Mouse (Mus musculus) MEL (cell line): ENCODE results near the gene Gm44805. TPM values are rescaled to one million over a fixed set of nuclear protein-coding genes. Genes with fewer than 3 reads are reported as not detected.

Experiments
- DNase-seq: peaks from one replicate; pipeline ENCODE4 v3.0.0; 2011; ENCODE audit warnings: low read depth, low spot score
- H3K27ac ChIP-seq: 2 replicates; pipeline ENCODE4 v1.5.1; 2012; ENCODE audit warnings: low read depth, mild to moderate bottlenecking, control low read depth, low read length, moderate library complexity; ENCODE audit not compliant: control insufficient read depth
- H3K27me3 ChIP-seq, 2 experiments: fragments of 150-350 bp in 1 of 2; sonication (generic) in 1 of 2; 2 replicates each; pipeline ENCODE4 v1.6.1; 2012; ENCODE audit warnings: low read length in 2 of 2, mild to moderate bottlenecking in 2 of 2, improper control_type of control experiment in 1 of 2, moderate library complexity in 1 of 2; ENCODE audit not compliant: insufficient read depth in 2 of 2, control insufficient read depth in 1 of 2
- H3K36me3 ChIP-seq, 2 experiments: 2 replicates each; pipeline ENCODE4 v1.6.1; 2012 to 2014; ENCODE audit warnings: low read length in 2 of 2, improper control_type of control experiment in 1 of 2, inconsistent platforms in 1 of 2, mild to moderate bottlenecking in 1 of 2; ENCODE audit not compliant: insufficient read depth in 2 of 2, control insufficient read depth in 1 of 2
- H3K4me1 ChIP-seq, 2 experiments: fragments of 150-350 bp in 1 of 2; sonication (generic) in 1 of 2; 2 replicates each; pipeline ENCODE4 v1.6.1; 2012; ENCODE audit warnings: low read length in 2 of 2, improper control_type of control experiment in 1 of 2, mild to moderate bottlenecking in 1 of 2; ENCODE audit not compliant: insufficient read depth in 2 of 2, control insufficient read depth in 1 of 2
- H3K4me3 ChIP-seq, 2 experiments: fragments of 150-350 bp in 1 of 2; sonication (generic) in 1 of 2; 2 replicates each; pipeline ENCODE4 v1.5.1; 2012; ENCODE audit warnings: low read depth in 2 of 2, low read length in 2 of 2, mild to moderate bottlenecking in 2 of 2, moderate library complexity in 2 of 2, control low read depth in 1 of 2, improper control_type of control experiment in 1 of 2; ENCODE audit not compliant: control insufficient read depth in 1 of 2, insufficient read depth in 1 of 2
- H3K79me2 ChIP-seq: 2 replicates; pipeline ENCODE4 v1.6.1; 2012; ENCODE audit warnings: mild to moderate bottlenecking, low read length, moderate library complexity; ENCODE audit not compliant: control insufficient read depth, poor library complexity, insufficient read depth
- H3K9ac ChIP-seq: 2 replicates; pipeline ENCODE4 v1.6.1; 2012; ENCODE audit warnings: low read depth, mild to moderate bottlenecking, control low read depth, low read length, moderate library complexity; ENCODE audit not compliant: control insufficient read depth, poor library complexity, severe bottlenecking
- H3K9me3 ChIP-seq: fragments of 150-350 bp; sonication (generic); replicated peaks from 2 replicates; pipeline ENCODE4 v1.6.1; 2012; ENCODE audit warnings: mild to moderate bottlenecking, low read length, improper control_type of control experiment, moderate library complexity; ENCODE audit not compliant: insufficient read depth
- BHLHE40 ChIP-seq: IDR thresholded peaks from 2 replicates; pipeline ENCODE4 v1.6.1; 2012; ENCODE audit warnings: low read depth, mild to moderate bottlenecking, inconsistent platforms, low read length, improper control_type of control experiment, borderline replicate concordance
- CHD2 ChIP-seq: IDR thresholded peaks from 2 replicates; pipeline ENCODE4 v1.6.1; 2011; ENCODE audit warnings: low read length, improper control_type of control experiment
- ELF1 ChIP-seq: IDR thresholded peaks from 2 replicates; pipeline ENCODE4 v1.6.1; 2014; ENCODE audit warnings: low read depth, mild to moderate bottlenecking, inconsistent platforms, low read length, improper control_type of control experiment, moderate library complexity
- EP300 ChIP-seq, 2 experiments: IDR thresholded peaks; 2 replicates each; pipeline ENCODE4 v1.6.1; 2011; ENCODE audit warnings: improper control_type of control experiment in 2 of 2, low read length in 2 of 2, low read depth in 1 of 2, mild to moderate bottlenecking in 1 of 2
- GABPA ChIP-seq: IDR thresholded peaks from 2 replicates; pipeline ENCODE4 v1.6.1; 2012; ENCODE audit warnings: low read depth, mild to moderate bottlenecking, inconsistent platforms, low read length, improper control_type of control experiment, moderate library complexity
- HCFC1 ChIP-seq: IDR thresholded peaks from 2 replicates; pipeline ENCODE4 v1.6.1; 2012; ENCODE audit warnings: low read depth, mild to moderate bottlenecking, inconsistent platforms, low read length, improper control_type of control experiment, moderate library complexity
- JUND ChIP-seq: IDR thresholded peaks from 2 replicates; pipeline ENCODE4 v1.6.1; 2011; ENCODE audit warnings: low read depth, mild to moderate bottlenecking, improper control_type of control experiment, low read length
- KAT2A ChIP-seq: conservative IDR thresholded peaks from 2 replicates; pipeline ENCODE4 v1.6.1; 2012; ENCODE audit warnings: low read depth, low read length, improper control_type of control experiment, inconsistent platforms
- MAFK ChIP-seq: IDR thresholded peaks from 2 replicates; pipeline ENCODE4 v1.6.1; 2011; ENCODE audit warnings: low read depth, mild to moderate bottlenecking, low read length, improper control_type of control experiment, borderline replicate concordance
- MAZ ChIP-seq: IDR thresholded peaks from 2 replicates; pipeline ENCODE4 v1.6.1; 2012; ENCODE audit warnings: low read depth, mild to moderate bottlenecking, inconsistent platforms, low read length, improper control_type of control experiment
- MXI1 ChIP-seq: IDR thresholded peaks from 2 replicates; pipeline ENCODE4 v1.6.1; 2011; ENCODE audit warnings: mild to moderate bottlenecking, low read depth, low read length, improper control_type of control experiment
- MYB ChIP-seq: IDR thresholded peaks from 2 replicates; pipeline ENCODE4 v1.6.1; 2011; ENCODE audit warnings: mild to moderate bottlenecking, low read depth, low read length, improper control_type of control experiment
- NRF1 ChIP-seq: IDR thresholded peaks from 2 replicates; pipeline ENCODE4 v1.6.1; 2014; ENCODE audit warnings: low read depth, mild to moderate bottlenecking, inconsistent platforms, low read length, improper control_type of control experiment, moderate library complexity; ENCODE audit not compliant: poor library complexity, insufficient read depth, severe bottlenecking
- POLR2A ChIP-seq, 2 experiments: IDR thresholded peaks; 2 replicates each; pipeline ENCODE4 v1.6.1; 2011 to 2012; ENCODE audit warnings: low read length in 2 of 2, mild to moderate bottlenecking in 2 of 2, control low read depth in 1 of 2, improper control_type of control experiment in 1 of 2, low read depth in 1 of 2, moderate library complexity in 1 of 2; ENCODE audit not compliant: control insufficient read depth in 1 of 2, insufficient read depth in 1 of 2, poor library complexity in 1 of 2
- RCOR1 ChIP-seq: IDR thresholded peaks from 2 replicates; pipeline ENCODE4 v1.6.1; 2012; ENCODE audit warnings: low read depth, mild to moderate bottlenecking, inconsistent platforms, low read length, improper control_type of control experiment
- SMC3 ChIP-seq: IDR thresholded peaks from 2 replicates; pipeline ENCODE4 v1.6.1; 2011; ENCODE audit warnings: low read depth, low read length, improper control_type of control experiment
- TAL1 ChIP-seq: IDR thresholded peaks from 2 replicates; pipeline ENCODE4 v1.6.1; 2012; ENCODE audit warnings: mild to moderate bottlenecking, inconsistent platforms, low read length, moderate library complexity, mixed read lengths
- TBP ChIP-seq: IDR thresholded peaks from 2 replicates; pipeline ENCODE4 v1.8.0; 2011; ENCODE audit warnings: low read depth, low read length, improper control_type of control experiment
- TCF12 ChIP-seq: IDR thresholded peaks from 2 replicates; pipeline ENCODE4 v1.6.1; 2014; ENCODE audit warnings: low read depth, mild to moderate bottlenecking, inconsistent platforms, low read length, improper control_type of control experiment, moderate library complexity
- UBTF ChIP-seq: IDR thresholded peaks from 2 replicates; pipeline ENCODE4 v1.6.1; 2012; ENCODE audit warnings: low read depth, mild to moderate bottlenecking, inconsistent platforms, low read length, improper control_type of control experiment, moderate library complexity, borderline replicate concordance; ENCODE audit not compliant: insufficient read depth
- USF1 ChIP-seq: IDR thresholded peaks from 2 replicates; pipeline ENCODE4 v1.6.1; 2014; ENCODE audit warnings: low read depth, mild to moderate bottlenecking, inconsistent platforms, low read length, improper control_type of control experiment, moderate library complexity
- USF2 ChIP-seq, 2 experiments: IDR thresholded peaks; 2 replicates each; pipeline ENCODE4 v1.6.1; 2011 to 2012; ENCODE audit warnings: improper control_type of control experiment in 2 of 2, low read length in 2 of 2, borderline replicate concordance in 1 of 2, inconsistent platforms in 1 of 2, low read depth in 1 of 2, mild to moderate bottlenecking in 1 of 2; ENCODE audit not compliant: insufficient read depth in 1 of 2
- ZMIZ1 ChIP-seq: IDR thresholded peaks from 2 replicates; pipeline ENCODE4 v1.6.1; 2012; ENCODE audit warnings: low read depth, mild to moderate bottlenecking, inconsistent platforms, low read length, improper control_type of control experiment, moderate library complexity
- polyA plus RNA-seq, 2 experiments: library from polyadenylated mRNA; stranded (reverse) in 1 of 2; unstranded in 1 of 2; fragments of >175 nt in 1 of 2; fragments of >200 nt in 1 of 2; gene quantifications; 2 replicates each; pipeline versions ENCODE4 v1.2.1 to v1.2.4; 2012; ENCODE audit warnings: low replicate concordance in 2 of 2, low read depth in 1 of 2; ENCODE audit not compliant: insufficient read length in 2 of 2, insufficient read depth in 1 of 2, missing spikeins in 1 of 2
- total RNA-seq: library from RNA; depleted of rRNA; stranded (reverse); fragments of 300-350 nt; gene quantifications from 2 replicates; pipeline ENCODE4 v1.2.3, GENCODE M21; 2012

Gm44805 gene
- total and polyA plus RNA-seq, 3 experiments: not detected

GRCm38 (mm10) chr7:19686521-19686920 is 5.3 kb upstream of the Gm44805 start:
- Histone ChIP-seq H3K9ac (no peak overlapping the region), H3K36me3 (peaks cover 0 to 7% of the 10 kb centered on the region in 2 experiments; a peak in 2 of 4 replicates), H3K27me3 (no peaks in the 10 kb centered on the region), H3K9me3 (no peaks in the 10 kb centered on the region), H3K27ac (no peak overlapping the region), H3K4me1 (peaks cover 0 to 10% of the 10 kb centered on the region in 2 experiments; a peak in 2 of 4 replicates), H3K79me2 (no peaks in the 10 kb centered on the region), H3K4me3 (no peak overlapping the region)
- no peak for TF ChIP-seq ELF1
- TF ChIP-seq JUND: no peak
- TF ChIP-seq MAZ: no peak
- TF ChIP-seq GABPA: no peak
- TF ChIP-seq RCOR1: no peak
- no peak for TF ChIP-seq EP300 (IDR thresholded peaks at IDR 0.05; ENCODE audit: low read depth in 1 of 2, low read length in 2 of 2)
- TF ChIP-seq NRF1: no peak
- no peak for TF ChIP-seq MYB
- no peak for TF ChIP-seq UBTF
- no peak for TF ChIP-seq MXI1
- no peak for DNase-seq

- peaks cover 0 to 10% of the 10 kb centered on the region in 2 experiments; a peak in 2 of 4 replicates for H3K4me1 ChIP-seq
- DNase-seq: no peak
- TF ChIP-seq BHLHE40: no peak
- TF ChIP-seq CHD2: no peak
- TF ChIP-seq NRF1: no peak
- no peak for TF ChIP-seq TCF12
- no peak for TF ChIP-seq TAL1
- no peak for TF ChIP-seq GABPA
- no peak for TF ChIP-seq POLR2A (IDR thresholded peaks at IDR 0.05; ENCODE audit: control insufficient read depth in 1 of 2, insufficient read depth in 1 of 2, low read depth in 1 of 2, low read length in 2 of 2, poor library complexity in 1 of 2)
- no peak for TF ChIP-seq JUND
- no peak for TF ChIP-seq KAT2A
- no peak for TF ChIP-seq ZMIZ1
- TF ChIP-seq HCFC1: no peak
- no peak for TF ChIP-seq MAZ
- TF ChIP-seq MAFK: no peak
- TF ChIP-seq USF2 (IDR thresholded peaks at IDR 0.05; ENCODE audit: borderline replicate concordance in 1 of 2, insufficient read depth in 1 of 2, low read depth in 1 of 2, low read length in 2 of 2): no peak
- TF ChIP-seq MYB: no peak
- no peak for TF ChIP-seq SMC3
- TF ChIP-seq USF1: no peak
- no peak for TF ChIP-seq TBP
- H3K27ac ChIP-seq: no peak overlapping the region
- no peaks in the 10 kb centered on the region for H3K79me2 ChIP-seq
- no peak overlapping the region for H3K4me3 ChIP-seq
- no peaks in the 10 kb centered on the region for H3K27me3 ChIP-seq
- H3K9me3 ChIP-seq: no peaks in the 10 kb centered on the region
- H3K36me3 ChIP-seq: peaks cover 0 to 7% of the 10 kb centered on the region in 2 experiments; a peak in 2 of 4 replicates
- no peak overlapping the region for H3K9ac ChIP-seq
Measured at GRCm38 (mm10) chr7:19685374-19685773, 4.2 kb upstream of the Gm44805 start.
